Mouse (Mus musculus): ENCODE results near the gene Kng1. TPM values are rescaled to one million over a fixed set of nuclear protein-coding genes. Genes with fewer than 3 reads are reported as not detected.

The Kng1 gene
- polyA plus RNA-seq, 1 experiment from 2014 or later = not detected

- DNase-seq (ENCODE audit: low spot score) (peak; percentile 95), ATAC-seq (ENCODE audit: insufficient read depth, low FRiP score, low TSS enrichment) (peak; percentile 88)
- peak within 1 kb of the TSS; percentile 99 for H3K4me3 ChIP-seq (ENCODE audit: low read depth, low read length)
- H3K4me1 ChIP-seq (ENCODE audit: control insufficient read depth, insufficient read depth, low read length) = peaks cover 11% of the 10 kb centered on the region
- H3K36me3 ChIP-seq (ENCODE audit: control insufficient read depth, insufficient read depth, low read length) = peaks cover 11% of the 10 kb centered on the region
- no peaks in the 10 kb centered on the region for H3K9me3 ChIP-seq (ENCODE audit: control insufficient read depth, low read length)
- WGBS = under 1% methylated on average over 70 of the region's 71 CpGs
- H3K27ac ChIP-seq (ENCODE audit: low read depth, low read length) = peak within 1 kb of the TSS; percentile 95
- peak within 1 kb of the TSS; percentile 100 for H3K9ac ChIP-seq (ENCODE audit: low read length)
- peak within 1 kb of the TSS; percentile 88 for H3K4me2 ChIP-seq (ENCODE audit: low read depth)
- H3K27me3 ChIP-seq (ENCODE audit: control insufficient read depth, insufficient read depth, low read length) = no peaks in the 10 kb centered on the region
Observed at GRCm38 (mm10) chr16:23107231-23107942, 49.7 kb downstream of the Kng1 start, which contains the start of gene Eif4a2. Eif4a2 (plus strand) TSS chr16:23107444.

GRCm38 (mm10) chr16:23107946-23108759, 50.5 kb downstream of the Kng1 start:
- H3K4me2 ChIP-seq (ENCODE audit: low read depth) = peak overlapping the region; percentile 88
- peaks cover 11% of the 10 kb centered on the region for H3K4me1 ChIP-seq (ENCODE audit: control insufficient read depth, insufficient read depth, low read length)
- peak; percentile 89 for ATAC-seq (ENCODE audit: insufficient read depth, low FRiP score, low TSS enrichment)
- H3K27ac ChIP-seq (ENCODE audit: low read depth, low read length) = peak overlapping the region; percentile 95
- peak overlapping the region; percentile 99 for H3K4me3 ChIP-seq (ENCODE audit: low read depth, low read length)
- WGBS = 0% methylated on average over 52 of the region's 52 CpGs
- DNase-seq (ENCODE audit: low spot score) = peak; percentile 89
- H3K27me3 ChIP-seq (ENCODE audit: control insufficient read depth, insufficient read depth, low read length) = no peaks in the 10 kb centered on the region
- peak overlapping the region; percentile 100 for H3K9ac ChIP-seq (ENCODE audit: low read length)
- no peaks in the 10 kb centered on the region for H3K9me3 ChIP-seq (ENCODE audit: control insufficient read depth, low read length)
- H3K36me3 ChIP-seq (ENCODE audit: control insufficient read depth, insufficient read depth, low read length) = peaks cover 15% of the 10 kb centered on the region

- Histone ChIP-seq H3K36me3 (ENCODE audit: control insufficient read depth, insufficient read depth, low read length) (peaks cover 15% of the 10 kb centered on the region), H3K4me1 (ENCODE audit: control insufficient read depth, insufficient read depth, low read length) (peaks cover 11% of the 10 kb centered on the region), H3K27me3 (ENCODE audit: control insufficient read depth, insufficient read depth, low read length) (no peaks in the 10 kb centered on the region), H3K4me3 (ENCODE audit: low read depth, low read length) (peak overlapping the region; percentile 99), H3K9ac (ENCODE audit: low read length) (peak overlapping the region; percentile 100), H3K27ac (ENCODE audit: low read depth, low read length) (peak overlapping the region; percentile 10; the same call in 1 of the 2 replicates), H3K9me3 (ENCODE audit: control insufficient read depth, low read length) (no peaks in the 10 kb centered on the region), H3K4me2 (ENCODE audit: low read depth) (peak overlapping the region; percentile 88)
- WGBS = 4% methylated on average over 5 of the region's 5 CpGs
- ATAC-seq (ENCODE audit: insufficient read depth, low FRiP score, low TSS enrichment) (no peak), DNase-seq (ENCODE audit: low spot score) (no peak)
Observed at GRCm38 (mm10) chr16:23108943-23109342, 51.3 kb downstream of the Kng1 start.

GRCm38 (mm10) chr16:23109350-23110280, 52.0 kb downstream of the Kng1 start:
- DNase-seq (ENCODE audit: low spot score) = no peak

GRCm38 (mm10) chr16:23112348-23112747, 54.7 kb downstream of the Kng1 start:
- WGBS = 87% methylated on average over 12 of the region's 12 CpGs
- Histone ChIP-seq H3K4me2 (ENCODE audit: low read depth) (no peak overlapping the region), H3K4me3 (ENCODE audit: low read depth, low read length) (no peak overlapping the region), H3K27ac (ENCODE audit: low read depth, low read length) (no peak overlapping the region), H3K27me3 (ENCODE audit: control insufficient read depth, insufficient read depth, low read length) (no peaks in the 10 kb centered on the region), H3K9me3 (ENCODE audit: control insufficient read depth, low read length) (no peaks in the 10 kb centered on the region), H3K9ac (ENCODE audit: low read length) (no peak overlapping the region), H3K36me3 (ENCODE audit: control insufficient read depth, insufficient read depth, low read length) (peaks cover 15% of the 10 kb centered on the region), H3K4me1 (ENCODE audit: control insufficient read depth, insufficient read depth, low read length) (peaks cover 11% of the 10 kb centered on the region)
- DNase-seq (ENCODE audit: low spot score) (no peak), ATAC-seq (ENCODE audit: insufficient read depth, low FRiP score, low TSS enrichment) (no peak)

More at GRCm38 (mm10) chr16:23109350-23110280, 52.0 kb downstream of the Kng1 start:
- Histone ChIP-seq H3K9ac (ENCODE audit: low read length) (peak overlapping the region; percentile 100), H3K9me3 (ENCODE audit: control insufficient read depth, low read length) (no peaks in the 10 kb centered on the region), H3K27me3 (ENCODE audit: control insufficient read depth, insufficient read depth, low read length) (no peaks in the 10 kb centered on the region), H3K36me3 (ENCODE audit: control insufficient read depth, insufficient read depth, low read length) (peaks cover 15% of the 10 kb centered on the region), H3K4me3 (ENCODE audit: low read depth, low read length) (peak overlapping the region; percentile 99), H3K27ac (ENCODE audit: low read depth, low read length) (no peak overlapping the region), H3K4me1 (ENCODE audit: control insufficient read depth, insufficient read depth, low read length) (peaks cover 11% of the 10 kb centered on the region), H3K4me2 (ENCODE audit: low read depth) (peak overlapping the region; percentile 88)
- ATAC-seq (ENCODE audit: insufficient read depth, low FRiP score, low TSS enrichment) = no peak
- WGBS = 65% methylated on average over 5 of the region's 5 CpGs

GRCm38 (mm10) chr16:23112861-23113435, 55.3 kb downstream of the Kng1 start:
- Histone ChIP-seq H3K9ac (ENCODE audit: low read length) (no peak overlapping the region), H3K4me1 (ENCODE audit: control insufficient read depth, insufficient read depth, low read length) (peaks cover 11% of the 10 kb centered on the region), H3K9me3 (ENCODE audit: control insufficient read depth, low read length) (no peaks in the 10 kb centered on the region), H3K4me2 (ENCODE audit: low read depth) (no peak overlapping the region), H3K36me3 (ENCODE audit: control insufficient read depth, insufficient read depth, low read length) (peaks cover 15% of the 10 kb centered on the region), H3K27me3 (ENCODE audit: control insufficient read depth, insufficient read depth, low read length) (no peaks in the 10 kb centered on the region), H3K4me3 (ENCODE audit: low read depth, low read length) (no peak overlapping the region), H3K27ac (ENCODE audit: low read depth, low read length) (no peak overlapping the region)
- no peak for DNase-seq (ENCODE audit: low spot score)
- WGBS = 65% methylated on average over 9 of the region's 9 CpGs
- no peak for ATAC-seq (ENCODE audit: insufficient read depth, low FRiP score, low TSS enrichment)

GRCm38 (mm10) chr16:23113903-23114302, 56.2 kb downstream of the Kng1 start:
- ATAC-seq (ENCODE audit: insufficient read depth, low FRiP score, low TSS enrichment) (no peak), DNase-seq (ENCODE audit: low spot score) (no peak)
- Histone ChIP-seq H3K27ac (ENCODE audit: low read depth, low read length) (no peak overlapping the region), H3K27me3 (ENCODE audit: control insufficient read depth, insufficient read depth, low read length) (no peaks in the 10 kb centered on the region), H3K9ac (ENCODE audit: low read length) (no peak overlapping the region), H3K9me3 (ENCODE audit: control insufficient read depth, low read length) (no peaks in the 10 kb centered on the region), H3K36me3 (ENCODE audit: control insufficient read depth, insufficient read depth, low read length) (peaks cover 15% of the 10 kb centered on the region), H3K4me3 (ENCODE audit: low read depth, low read length) (no peak overlapping the region), H3K4me2 (ENCODE audit: low read depth) (no peak overlapping the region), H3K4me1 (ENCODE audit: control insufficient read depth, insufficient read depth, low read length) (peaks cover 10% of the 10 kb centered on the region)
